Mouse (Mus musculus): ENCODE results near the gene Pard3. TPM values are rescaled to one million over a fixed set of nuclear protein-coding genes. Genes with fewer than 3 reads are reported as not detected.

The Pard3 gene
- polyA plus RNA-seq, 1 experiment from 2014 or later: 54.3 TPM

DNA sequence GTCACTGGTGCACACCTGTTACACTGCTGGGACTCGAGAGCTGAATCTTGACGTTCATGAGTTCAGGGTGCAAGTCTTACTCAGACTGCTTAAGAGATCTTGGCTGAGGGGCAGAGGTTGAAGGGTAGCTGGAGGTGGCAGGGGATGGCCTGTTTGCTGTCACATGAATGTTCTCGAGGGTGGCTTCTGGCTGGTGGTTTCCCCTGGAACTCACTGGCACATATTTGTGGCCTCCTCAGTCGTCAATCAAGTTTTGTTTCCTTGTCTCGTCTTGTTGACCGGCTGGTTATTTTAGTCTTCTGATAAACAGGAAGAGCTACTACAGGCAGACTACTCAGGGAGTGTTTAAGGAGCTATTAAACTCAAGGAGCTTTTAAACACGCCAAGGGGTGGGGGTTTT is 79.9 kb downstream of the Pard3 start:
- WGBS: 49% methylated on average over 7 of the region's 7 CpGs
- Histone ChIP-seq H3K9ac (no peak overlapping the region), H3K27me3 (no peaks in the 10 kb centered on the region)

DNA sequence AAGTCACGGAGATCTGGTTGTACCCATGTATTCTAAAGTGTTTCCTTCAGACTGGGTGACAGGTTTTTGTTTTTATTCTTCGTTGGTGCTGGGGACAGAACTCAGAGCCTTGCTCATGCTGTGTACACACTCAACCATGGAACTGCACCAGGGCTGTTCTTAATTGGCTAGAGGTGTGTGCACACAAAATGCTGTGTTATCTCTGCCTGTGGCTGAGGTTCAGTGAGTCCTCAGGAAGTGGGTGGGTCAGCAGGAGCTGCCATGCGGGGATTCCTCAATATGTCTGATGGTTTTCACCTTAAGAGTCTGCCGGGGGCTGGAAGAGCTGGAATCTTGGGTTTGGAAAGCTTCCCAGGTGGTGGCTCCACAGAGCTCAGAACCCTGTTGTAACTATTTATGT is 80.9 kb downstream of the Pard3 start:
- Histone ChIP-seq H3K27ac (no peak overlapping the region), H3K9ac (no peak overlapping the region), H3K4me2 (replicated peaks) (no peak overlapping the region), H3K9me3 (no peaks in the 10 kb centered on the region), H3K36me3 (no peaks in the 10 kb centered on the region), H3K4me3 (no peak overlapping the region), H3K27me3 (no peaks in the 10 kb centered on the region), H3K4me1 (peaks cover 18% of the 10 kb centered on the region)
- ATAC-seq (ENCODE audit: insufficient number of reproducible peaks, insufficient read depth, low FRiP score, low TSS enrichment): no peak
- WGBS: 48% methylated on average over 4 of the region's 4 CpGs

More for the DNA sequence above, 79.9 kb downstream of the Pard3 start:
- no peak for ATAC-seq (ENCODE audit: insufficient number of reproducible peaks, insufficient read depth, low FRiP score, low TSS enrichment)
- Histone ChIP-seq H3K27ac (no peak overlapping the region), H3K36me3 (no peaks in the 10 kb centered on the region), H3K4me3 (no peak overlapping the region), H3K4me2 (replicated peaks) (no peak overlapping the region), H3K4me1 (peaks cover 18% of the 10 kb centered on the region), H3K9me3 (no peaks in the 10 kb centered on the region)

DNA sequence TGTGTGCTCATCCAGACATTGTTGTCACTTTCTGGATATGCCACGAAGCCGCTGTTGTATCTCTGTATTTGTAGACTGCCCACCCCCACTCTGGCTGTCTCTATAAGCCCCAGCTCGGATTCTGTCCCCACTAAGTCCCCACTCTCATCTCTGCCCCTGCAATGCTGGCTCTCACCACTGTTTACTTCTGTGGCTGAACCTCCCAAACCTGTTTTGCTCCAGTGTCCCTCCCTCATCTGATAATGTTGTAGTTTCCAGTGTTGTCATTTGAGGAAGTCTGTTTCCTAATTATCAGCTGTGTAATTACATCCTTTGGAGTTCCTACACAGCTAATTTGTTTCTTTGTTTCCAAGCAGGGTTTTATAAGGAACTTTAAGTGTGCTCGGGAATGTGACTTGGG is 81.4 kb downstream of the Pard3 start:
- Histone ChIP-seq H3K9me3 (no peaks in the 10 kb centered on the region), H3K9ac (no peak overlapping the region), H3K27ac (no peak overlapping the region), H3K36me3 (no peaks in the 10 kb centered on the region), H3K27me3 (no peaks in the 10 kb centered on the region), H3K4me1 (peaks cover 18% of the 10 kb centered on the region), H3K4me2 (replicated peaks) (no peak overlapping the region), H3K4me3 (no peak overlapping the region)
- 43% methylated on average over 4 of the region's 4 CpGs for WGBS
- ATAC-seq (ENCODE audit: insufficient number of reproducible peaks, insufficient read depth, low FRiP score, low TSS enrichment): no peak

DNA sequence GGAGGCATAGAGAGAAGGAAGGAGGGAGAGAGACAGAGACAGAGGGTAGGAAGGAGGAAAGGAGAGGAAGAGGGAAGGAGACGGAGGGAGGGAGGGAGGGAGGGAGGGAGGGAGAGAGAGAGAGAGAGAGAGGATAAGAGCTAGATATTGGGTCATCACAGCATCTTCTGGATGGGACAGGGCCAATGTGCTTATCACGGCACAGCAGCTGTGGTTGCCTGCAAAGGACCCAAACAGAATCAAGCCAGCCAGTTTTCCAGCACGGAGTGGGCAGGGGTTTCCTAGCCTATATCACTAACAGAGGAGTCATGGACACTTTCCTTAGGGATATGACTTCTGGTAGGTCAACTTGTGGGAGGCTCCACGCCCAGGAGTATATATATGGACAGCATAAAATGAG is 82.4 kb downstream of the Pard3 start:
- Histone ChIP-seq H3K4me3 (no peak overlapping the region), H3K36me3 (no peaks in the 10 kb centered on the region), H3K4me1 (peaks cover 18% of the 10 kb centered on the region), H3K27me3 (no peaks in the 10 kb centered on the region), H3K27ac (no peak overlapping the region), H3K9ac (no peak overlapping the region), H3K9me3 (no peaks in the 10 kb centered on the region), H3K4me2 (replicated peaks) (no peak overlapping the region)
- no peak for ATAC-seq (ENCODE audit: insufficient number of reproducible peaks, insufficient read depth, low FRiP score, low TSS enrichment)
- WGBS: 71% methylated on average over 4 of the region's 4 CpGs

DNA sequence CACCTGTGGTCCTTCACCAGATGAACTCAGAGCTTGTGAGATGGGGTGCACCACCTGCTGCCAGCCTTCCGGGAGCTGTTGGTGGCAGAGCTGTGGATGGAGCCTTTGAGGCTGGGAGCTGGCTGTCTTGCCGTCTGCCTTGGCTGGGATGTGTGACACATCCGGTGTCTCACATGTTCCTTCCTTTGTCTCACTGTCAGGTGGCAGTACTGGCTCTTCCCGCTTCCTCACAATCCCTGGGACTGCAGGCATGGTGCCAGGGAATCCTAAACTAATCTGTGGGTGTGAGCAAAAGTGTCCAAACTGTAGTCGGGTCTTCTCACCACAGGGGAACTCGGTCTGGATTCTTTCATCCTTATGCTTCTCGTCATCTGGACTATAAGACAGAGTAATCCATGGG is 85.1 kb downstream of the Pard3 start:
- no peak for ATAC-seq (ENCODE audit: insufficient number of reproducible peaks, insufficient read depth, low FRiP score, low TSS enrichment)
- 76% methylated on average over 7 of the region's 7 CpGs for WGBS
- no peaks in the 10 kb centered on the region for H3K9me3 ChIP-seq
- peaks cover 14% of the 10 kb centered on the region for H3K4me1 ChIP-seq
- H3K9ac ChIP-seq: no peak overlapping the region
- no peak overlapping the region for H3K4me3 ChIP-seq
- no peaks in the 10 kb centered on the region for H3K27me3 ChIP-seq
- H3K27ac ChIP-seq: no peak overlapping the region
- no peaks in the 10 kb centered on the region for H3K36me3 ChIP-seq
- H3K4me2 ChIP-seq (replicated peaks): no peak overlapping the region

DNA sequence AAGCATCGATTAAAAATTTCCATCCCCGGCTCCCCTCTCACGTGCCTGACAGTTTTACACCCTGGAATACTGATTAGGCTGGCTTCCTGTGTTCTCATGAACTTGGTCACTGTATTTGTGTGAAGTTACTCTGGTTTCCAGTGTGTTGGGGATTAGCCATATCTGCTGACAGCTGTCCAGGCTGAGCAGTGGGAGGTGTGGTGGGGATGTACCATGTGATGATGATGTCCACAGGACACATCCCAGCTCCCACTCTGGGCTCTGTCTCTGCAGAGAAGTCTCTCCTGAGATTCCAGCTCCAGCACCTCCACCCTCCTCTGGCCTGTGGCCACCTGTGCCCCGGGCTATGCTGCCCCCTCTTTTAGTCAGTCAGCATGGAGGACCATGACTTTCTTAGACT is 87.0 kb downstream of the Pard3 start:
- ATAC-seq (ENCODE audit: insufficient number of reproducible peaks, insufficient read depth, low FRiP score, low TSS enrichment): no peak
- H3K4me3 ChIP-seq: no peak overlapping the region
- no peak overlapping the region for H3K9ac ChIP-seq
- H3K27ac ChIP-seq: no peak overlapping the region
- no peaks in the 10 kb centered on the region for H3K36me3 ChIP-seq
- no peaks in the 10 kb centered on the region for H3K27me3 ChIP-seq
- WGBS: 84% methylated on average over 4 of the region's 4 CpGs
- no peaks in the 10 kb centered on the region for H3K9me3 ChIP-seq
- no peak overlapping the region for H3K4me2 ChIP-seq (replicated peaks)
- H3K4me1 ChIP-seq: no peaks in the 10 kb centered on the region; the same call in 1 of the 2 replicates

DNA sequence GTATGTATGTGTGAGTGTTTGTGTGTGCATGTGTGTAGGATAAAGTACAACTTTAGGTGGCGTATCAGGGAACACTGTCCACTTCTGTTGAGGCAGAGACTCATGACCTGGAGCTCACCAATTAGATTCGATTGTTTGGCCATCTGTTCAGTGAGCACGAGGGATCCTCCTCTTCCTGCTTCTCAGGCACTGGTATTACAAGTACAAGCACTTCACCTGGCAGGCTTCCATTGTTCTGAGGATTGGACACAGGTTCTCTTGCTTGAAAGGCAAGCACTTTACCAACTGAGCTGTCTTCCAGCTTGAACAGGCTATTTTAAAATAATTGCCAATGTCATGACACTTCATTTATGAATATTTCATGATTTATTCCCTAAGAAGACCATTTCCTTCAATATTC is 88.0 kb downstream of the Pard3 start:
- ATAC-seq (ENCODE audit: insufficient number of reproducible peaks, insufficient read depth, low FRiP score, low TSS enrichment): no peak
- H3K9me3 ChIP-seq: no peaks in the 10 kb centered on the region
- H3K27me3 ChIP-seq: no peaks in the 10 kb centered on the region
- H3K36me3 ChIP-seq: no peaks in the 10 kb centered on the region
- WGBS: 78% methylated on average over 3 of the region's 3 CpGs
- H3K4me1 ChIP-seq: no peaks in the 10 kb centered on the region; the same call in 1 of the 2 replicates
- no peak overlapping the region for H3K4me3 ChIP-seq
- no peak overlapping the region for H3K4me2 ChIP-seq (replicated peaks)
- no peak overlapping the region for H3K9ac ChIP-seq
- H3K27ac ChIP-seq: no peak overlapping the region

DNA sequence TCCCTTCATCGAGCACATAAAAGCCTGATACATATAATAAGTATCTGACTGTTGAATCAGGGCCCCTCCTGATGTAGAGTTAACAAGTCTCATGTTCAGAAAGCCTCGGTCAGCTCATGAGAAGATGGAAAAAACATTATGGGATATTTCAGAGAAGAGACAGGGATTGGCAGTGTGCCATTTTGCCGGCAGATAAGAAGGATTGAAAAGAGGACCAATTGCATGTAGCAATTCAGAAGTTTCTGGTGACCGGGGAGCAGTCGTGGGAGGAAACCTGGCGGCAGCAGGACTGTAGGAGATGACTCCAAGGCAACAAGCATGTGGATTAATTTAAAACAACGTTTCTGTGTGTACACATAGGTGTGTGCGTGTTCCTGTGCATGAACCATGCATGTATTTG is 93.4 kb downstream of the Pard3 start:
- no peaks in the 10 kb centered on the region for H3K36me3 ChIP-seq
- ATAC-seq (ENCODE audit: insufficient number of reproducible peaks, insufficient read depth, low FRiP score, low TSS enrichment): no peak
- H3K27ac ChIP-seq: no peak overlapping the region
- WGBS: 82% methylated on average over 8 of the region's 8 CpGs
- no peak overlapping the region for H3K4me3 ChIP-seq
- H3K9ac ChIP-seq: no peak overlapping the region
- H3K27me3 ChIP-seq: no peaks in the 10 kb centered on the region
- H3K4me2 ChIP-seq (replicated peaks): no peak overlapping the region
- no peaks in the 10 kb centered on the region for H3K9me3 ChIP-seq
- peaks cover 7% of the 10 kb centered on the region; the same call in 1 of the 2 replicates for H3K4me1 ChIP-seq

DNA sequence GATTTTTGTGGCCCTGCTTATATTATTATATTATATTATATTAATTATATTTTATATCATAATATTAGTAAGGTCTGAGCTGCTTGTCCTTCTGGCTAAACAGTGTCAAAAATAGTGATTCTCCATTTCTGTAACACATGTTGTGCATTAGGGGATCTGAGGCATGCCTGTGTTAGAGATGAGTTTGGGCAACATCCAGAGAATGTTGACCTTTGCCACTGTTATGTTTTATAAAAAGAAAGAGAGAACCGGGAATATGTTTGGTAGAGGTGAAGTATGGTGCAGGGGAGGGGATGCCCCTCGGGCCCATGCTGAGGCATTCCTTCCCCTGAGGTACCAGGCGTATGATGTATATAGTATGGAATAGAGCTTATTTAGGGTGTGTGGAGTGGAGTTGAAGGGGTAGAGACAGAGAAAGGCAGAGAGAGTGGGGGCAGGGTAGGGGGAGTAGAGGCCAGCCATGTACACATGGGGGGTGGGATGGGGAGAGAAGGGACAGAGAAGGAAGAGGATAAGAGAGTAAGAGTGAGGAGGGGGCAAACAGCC is 95.8 kb downstream of the Pard3 start:
- Histone ChIP-seq H3K4me2 (replicated peaks) (no peak overlapping the region), H3K9ac (no peak overlapping the region), H3K9me3 (no peaks in the 10 kb centered on the region), H3K27ac (no peak overlapping the region), H3K4me1 (peaks cover 7% of the 10 kb centered on the region; the same call in 1 of the 2 replicates), H3K36me3 (no peaks in the 10 kb centered on the region), H3K27me3 (no peaks in the 10 kb centered on the region), H3K4me3 (no peak overlapping the region)
- ATAC-seq (ENCODE audit: insufficient number of reproducible peaks, insufficient read depth, low FRiP score, low TSS enrichment): no peak
- 31% methylated on average over 3 of the region's 3 CpGs for WGBS

DNA sequence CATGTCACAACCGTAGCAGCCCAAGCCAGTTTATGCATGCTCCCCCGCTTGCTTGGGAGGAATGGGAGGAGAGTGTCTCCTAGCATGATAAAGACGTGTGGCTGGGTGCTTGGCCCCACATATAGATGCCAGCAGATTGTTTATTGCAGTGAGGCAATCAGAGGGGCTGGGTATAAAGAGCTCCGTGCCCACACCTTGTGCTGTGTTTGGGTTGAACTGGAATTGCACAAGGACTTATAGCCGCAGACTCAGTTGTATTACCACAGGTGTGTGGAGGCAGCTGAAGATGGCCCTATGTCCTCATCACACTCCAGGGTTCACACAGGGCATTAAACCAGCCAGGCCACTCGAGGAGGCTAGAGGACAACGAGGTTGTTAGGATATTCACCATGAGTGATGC is 98.2 kb downstream of the Pard3 start:
- Histone ChIP-seq H3K9me3 (no peaks in the 10 kb centered on the region), H3K9ac (no peak overlapping the region)
- WGBS: 93% methylated on average over 7 of the region's 7 CpGs

DNA sequence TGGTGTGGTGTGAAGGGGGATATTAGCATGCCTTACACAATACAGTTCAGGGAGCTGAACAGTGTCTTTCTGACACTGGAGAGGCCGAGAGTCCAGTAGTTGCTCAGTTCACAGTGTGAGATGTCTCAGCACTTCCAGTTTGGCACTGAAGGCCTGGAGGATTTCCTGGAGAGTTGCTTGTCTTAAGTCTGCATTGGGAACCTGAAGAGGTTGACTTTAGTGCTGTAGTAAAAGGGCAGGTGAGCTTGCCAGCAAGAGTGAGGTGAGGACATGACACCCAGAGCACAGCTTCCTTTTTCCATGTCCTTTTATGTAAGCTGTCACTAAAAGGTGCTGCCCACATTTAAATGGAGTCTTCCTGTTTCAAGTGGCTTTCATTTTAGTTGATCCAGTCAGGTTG is 99.1 kb downstream of the Pard3 start:
- ATAC-seq (ENCODE audit: insufficient number of reproducible peaks, insufficient read depth, low FRiP score, low TSS enrichment): no peak
- H3K27ac ChIP-seq: no peak overlapping the region
- H3K9ac ChIP-seq: no peak overlapping the region
- no peak overlapping the region for H3K4me2 ChIP-seq (replicated peaks)
- H3K36me3 ChIP-seq: no peaks in the 10 kb centered on the region
- H3K9me3 ChIP-seq: no peaks in the 10 kb centered on the region
- no peaks in the 10 kb centered on the region for H3K27me3 ChIP-seq
- WGBS: 92% methylated on average over 1 of the region's 1 CpGs
- no peak overlapping the region for H3K4me3 ChIP-seq
- peaks cover 7% of the 10 kb centered on the region; the same call in 1 of the 2 replicates for H3K4me1 ChIP-seq

More for the DNA sequence above, 98.2 kb downstream of the Pard3 start:
- peaks cover 7% of the 10 kb centered on the region; the same call in 1 of the 2 replicates for H3K4me1 ChIP-seq
- H3K27ac ChIP-seq: no peak overlapping the region
- H3K36me3 ChIP-seq: no peaks in the 10 kb centered on the region
- ATAC-seq (ENCODE audit: insufficient number of reproducible peaks, insufficient read depth, low FRiP score, low TSS enrichment): no peak
- no peak overlapping the region for H3K4me3 ChIP-seq
- no peak overlapping the region for H3K4me2 ChIP-seq (replicated peaks)
- H3K27me3 ChIP-seq: no peaks in the 10 kb centered on the region

DNA sequence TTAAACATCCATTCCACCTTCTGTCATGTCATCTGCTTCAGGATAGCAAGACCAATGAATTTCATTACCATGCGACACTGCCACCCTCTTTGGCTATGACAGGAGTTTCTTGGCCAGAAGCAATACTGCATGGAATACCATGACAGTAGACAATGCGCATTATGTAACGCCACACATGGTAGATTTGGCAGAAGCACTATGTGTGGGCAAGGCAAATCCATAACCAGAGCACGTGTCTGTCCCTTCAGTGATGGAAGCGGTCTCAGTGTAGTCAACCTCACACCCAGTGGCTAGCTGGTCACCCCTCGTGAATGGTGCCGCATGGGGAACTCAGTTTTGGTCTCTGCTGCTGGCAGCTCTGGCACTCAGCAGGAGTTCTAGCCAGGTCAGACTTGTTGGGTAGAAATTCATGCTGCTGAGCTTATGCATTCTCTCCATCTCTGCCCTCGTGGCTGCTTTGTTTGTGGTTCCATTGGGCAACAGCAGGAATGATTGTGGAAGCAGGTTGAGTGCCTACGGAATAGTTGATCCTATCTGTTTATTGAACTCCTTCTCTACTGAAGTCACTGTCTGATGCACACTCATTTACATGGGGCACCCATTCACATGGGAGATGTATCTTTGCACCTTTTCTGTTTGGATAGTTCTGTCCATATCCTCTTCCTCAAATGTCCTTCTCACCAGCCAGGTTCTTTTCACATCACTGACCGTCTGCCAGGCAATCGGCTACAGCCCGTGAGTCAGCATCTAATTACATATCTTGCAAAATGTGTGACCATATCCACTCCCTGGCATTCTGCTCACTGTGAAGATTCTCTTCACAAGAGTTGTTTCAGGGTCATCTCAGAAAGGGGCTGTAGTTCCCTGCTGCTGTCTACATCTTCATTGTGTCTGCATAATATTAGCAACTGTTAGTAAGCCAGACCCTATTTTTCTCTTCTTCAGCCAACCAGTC is 100.9 kb downstream of the Pard3 start:
- Histone ChIP-seq H3K4me3 (no peak overlapping the region), H3K27me3 (no peaks in the 10 kb centered on the region), H3K27ac (no peak overlapping the region), H3K4me2 (replicated peaks) (no peak overlapping the region), H3K4me1 (peaks cover 4% of the 10 kb centered on the region; the same call in 1 of the 2 replicates), H3K36me3 (no peaks in the 10 kb centered on the region), H3K9ac (no peak overlapping the region), H3K9me3 (no peaks in the 10 kb centered on the region)
- no peak for ATAC-seq (ENCODE audit: insufficient number of reproducible peaks, insufficient read depth, low FRiP score, low TSS enrichment)
- whole genome bisulfite sequencing: 93% methylated on average over 12 of the region's 12 CpGs

Measured in embryonic facial prominence, embryonic 12.5 days (tissue).